Comparison of ENCODE assay signal across 8 mouse cellular contexts in genomic region chr19:42166130-42166529, GRCm38 (mm10). TPM values are rescaled to one million over a fixed set of nuclear protein-coding genes. Genes with fewer than 3 reads are reported as not detected.
A peak's percentile ranks its signal among the peaks of the same experiment; 100 is the strongest.
DNase-seq lines count a peak whose midpoint lies in the region; ATAC-seq and TF ChIP-seq lines count a peak whose summit lies in the region.

No protein-coding gene starts in this region.

- H3K9me3 ChIP-seq in intestine, postnatal 0 days (ENCODE audit: control insufficient read depth), result no peaks in the 10 kb centered on the region
- no peaks in the 10 kb centered on the region for H3K9me3 ChIP-seq in midbrain, embryonic 12.5 days

- H3K4me2 ChIP-seq in intestine, postnatal 0 days (replicated peaks; ENCODE audit: low read depth), result peak overlapping the region; percentile 57
- H3K4me2 ChIP-seq in midbrain, embryonic 12.5 days (replicated peaks), result peak overlapping the region; percentile 44

- intact Hi-C loops in gastrocnemius, postnatal 36 days (cut with DNase I), result loop anchor here (2.0 kb wide), 1 partner anchor 19 kb away; the partner anchor contains the start of gene Marveld1
- intact Hi-C loops in left cerebral cortex, postnatal 4 days (cut with DNase I), result no loop called here

- H3K4me3 ChIP-seq in intestine, postnatal 0 days (ENCODE audit: low read depth, low read length), result no peak overlapping the region
- H3K4me3 ChIP-seq in midbrain, embryonic 12.5 days, result no peak overlapping the region

- H3K27me3 ChIP-seq in intestine, postnatal 0 days (replicated peaks; ENCODE audit: control insufficient read depth, insufficient read depth, low read length), result 0 out of 2 replicates have a peak, but pooled peaks cover 2% of the 10 kb centered on the region
- peaks cover 37% of the 10 kb centered on the region for H3K27me3 ChIP-seq in midbrain, embryonic 12.5 days

- no peak overlapping the region for H3K27ac ChIP-seq in intestine, postnatal 0 days (ENCODE audit: low read depth, low read length)
- no peak overlapping the region for H3K27ac ChIP-seq in midbrain, embryonic 12.5 days (replicated peaks)

- H3K9ac ChIP-seq in intestine, postnatal 0 days (ENCODE audit: low read depth, low read length), result no peak overlapping the region
- no peak overlapping the region for H3K9ac ChIP-seq in midbrain, embryonic 12.5 days (replicated peaks)

- ATAC-seq in intestine, postnatal 0 days, result 0 out of 2 replicates have a peak, but pooled peaks have one; percentile 26
- ATAC-seq in midbrain, embryonic 12.5 days (ENCODE audit: low FRiP score, low read depth), result no peak

- H3K4me1 ChIP-seq in intestine, postnatal 0 days (replicated peaks; ENCODE audit: control insufficient read depth, insufficient read depth, low read length), result 0 out of 2 replicates have a peak, but pooled peaks cover 8% of the 10 kb centered on the region
- H3K4me1 ChIP-seq in midbrain, embryonic 12.5 days, result peaks cover 4% of the 10 kb centered on the region

- 3% methylated on average over 12 of the region's 12 CpGs for WGBS in intestine, postnatal 0 days
- 3% methylated on average over 12 of the region's 12 CpGs for WGBS in midbrain, embryonic 12.5 days

- DNase-seq in adrenal gland, adult 18-20 months (ENCODE audit: low spot score in 2 of 2), result peak; percentile 94 to 95
- DNase-seq in embryo, embryonic 10.5 days (ENCODE audit: low spot score), result peak; percentile 93
- DNase-seq in gastrocnemius, postnatal 36 days, result peak; percentile 86
- peak; percentile 87 for DNase-seq in left cerebral cortex, postnatal 4 days
- peak; percentile 96 for DNase-seq in right cerebral cortex, postnatal 4 days
- DNase-seq in urinary bladder, postnatal 4 days (ENCODE audit: low spot score in 2 of 2), result peak; percentile 77 to 94

- peak; percentile 96 for TF ChIP-seq CTCF in intestine, postnatal 0 days (IDR thresholded peaks at IDR 0.05; ENCODE audit: low read depth)

- H3K36me3 ChIP-seq in intestine, postnatal 0 days (ENCODE audit: control insufficient read depth, insufficient read depth), result no peaks in the 10 kb centered on the region
- H3K36me3 ChIP-seq in midbrain, embryonic 12.5 days, result no peaks in the 10 kb centered on the region

RNA-seq across cellular contexts. Expression of gene Zfyve27, which starts 2.4 kb away (rescaled TPM):
- total RNA-seq in adrenal gland, adult 18-20 months (2021), result 10 to 100 TPM; 44.6 to 55.1 TPM
- 10 to 100 TPM; 11.4 to 12.6 TPM for total RNA-seq in gastrocnemius, postnatal 36 days (2021)
- 13.3 and 14.7 TPM in 2 replicates for polyA plus RNA-seq in intestine, postnatal 0 days (2015; fragmentation: Nextera tagmentation; extraction: Ambion mirVana)
- total RNA-seq in left cerebral cortex, postnatal 4 days (2021), result 10 to 100 TPM; 94.5 to 96.4 TPM
- 53.3 and 55.5 TPM in 2 replicates for polyA plus RNA-seq in midbrain, embryonic 12.5 days (2016; fragmentation: Nextera tagmentation; extraction: Ambion mirVana)

RNA-seq across cellular contexts. Expression of gene Marveld1, which starts 18.9 kb away (rescaled TPM):
- 10 to 100 TPM; 33.9 to 41.1 TPM for total RNA-seq in adrenal gland, adult 18-20 months (2021)
- total RNA-seq in gastrocnemius, postnatal 36 days (2021), result 1 to 10 TPM; 5.3 to 6.9 TPM
- 9.0 and 9.6 TPM in 2 replicates for polyA plus RNA-seq in intestine, postnatal 0 days (2015; fragmentation: Nextera tagmentation; extraction: Ambion mirVana)
- 10 to 100 TPM; 12.5 to 14.7 TPM for total RNA-seq in left cerebral cortex, postnatal 4 days (2021)
- polyA plus RNA-seq in midbrain, embryonic 12.5 days (2016; fragmentation: Nextera tagmentation; extraction: Ambion mirVana), result 4.2 and 4.8 TPM in 2 replicates

RNA-seq across cellular contexts. Expression of gene Sfrp5, which starts 35.9 kb away (rescaled TPM):
- 1 to 10 TPM; 3.4 to 5.9 TPM for total RNA-seq in adrenal gland, adult 18-20 months (2021)
- 1 to 10 TPM; 1.9 to 6.3 TPM for total RNA-seq in gastrocnemius, postnatal 36 days (2021)
- polyA plus RNA-seq in intestine, postnatal 0 days (2015; fragmentation: Nextera tagmentation; extraction: Ambion mirVana), result 0.27 and 0.58 TPM in 2 replicates
- 1 to 10 TPM in 1 of 2 experiments, under 1 TPM in 1; 0.92 to 1.6 TPM for total RNA-seq in left cerebral cortex, postnatal 4 days (2021)
- polyA plus RNA-seq in midbrain, embryonic 12.5 days (2016; fragmentation: Nextera tagmentation; extraction: Ambion mirVana), result not detected in 2 replicates

RNA-seq across cellular contexts. Expression of gene Avpi1, which starts 37.3 kb away (rescaled TPM):
- total RNA-seq in adrenal gland, adult 18-20 months (2021), result 100 to 1,000 TPM in 1 of 2 experiments, 10 to 100 TPM in 1; 81.8 to 108 TPM
- 10 to 100 TPM in 1 of 2 experiments, 1 to 10 TPM in 1; 7.5 to 10.5 TPM for total RNA-seq in gastrocnemius, postnatal 36 days (2021)
- 39.8 and 40.5 TPM in 2 replicates for polyA plus RNA-seq in intestine, postnatal 0 days (2015; fragmentation: Nextera tagmentation; extraction: Ambion mirVana)
- total RNA-seq in left cerebral cortex, postnatal 4 days (2021), result 1 to 10 TPM; 7.4 to 8.5 TPM
- polyA plus RNA-seq in midbrain, embryonic 12.5 days (2016; fragmentation: Nextera tagmentation; extraction: Ambion mirVana), result 9.1 TPM in 2 replicates
